Mouse (Mus musculus): ENCODE measurements at regions not wholly inside any gene's neighbourhood (a gene's known extent, or its start where the extent isn't known, plus 50 kb on each side); places are given as distances from the start of the nearest gene placed in this dataset.

DNA sequence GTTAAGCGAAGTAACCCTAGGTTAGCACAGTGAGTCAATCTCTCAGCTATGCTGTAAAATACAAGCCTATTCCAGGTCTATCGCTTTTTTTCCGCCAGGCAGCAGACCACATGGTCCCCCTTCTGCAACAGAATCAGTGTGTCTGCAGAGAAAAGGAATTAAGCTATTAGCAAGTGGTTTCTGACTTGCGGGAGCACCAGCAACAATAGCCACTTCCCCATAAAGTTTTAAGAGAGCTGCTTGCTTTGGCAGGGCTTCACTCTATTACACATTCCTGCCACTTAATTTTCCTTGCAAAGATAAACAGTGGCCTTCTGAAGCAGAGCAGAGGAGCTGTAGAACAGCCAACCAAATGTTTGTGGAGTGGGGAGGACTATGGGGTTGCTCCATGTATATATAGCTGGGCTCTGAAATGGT is 59.8 kb upstream of the Osmr start:
- Histone ChIP-seq H3K27ac (ENCODE audit: low read depth, low read length) (no peak overlapping the region), H3K27me3 (ENCODE audit: control insufficient read depth, insufficient read depth, low read length) (no peaks in the 10 kb centered on the region), H3K36me3 (ENCODE audit: control insufficient read depth, insufficient read depth, low read length) (no peaks in the 10 kb centered on the region), H3K9ac (replicated peaks; ENCODE audit: low read depth, low read length) (no peak overlapping the region), H3K4me2 (ENCODE audit: low read depth, low read length) (no peak overlapping the region), H3K4me3 (ENCODE audit: low read depth, low read length) (no peak overlapping the region), H3K9me3 (ENCODE audit: control insufficient read depth, low read length) (no peaks in the 10 kb centered on the region), H3K4me1 (ENCODE audit: control insufficient read depth, insufficient read depth, low read length) (no peaks in the 10 kb centered on the region)
- 52% methylated on average over 4 of the region's 4 CpGs for WGBS
- ATAC-seq (ENCODE audit: low read depth), result no peak

DNA sequence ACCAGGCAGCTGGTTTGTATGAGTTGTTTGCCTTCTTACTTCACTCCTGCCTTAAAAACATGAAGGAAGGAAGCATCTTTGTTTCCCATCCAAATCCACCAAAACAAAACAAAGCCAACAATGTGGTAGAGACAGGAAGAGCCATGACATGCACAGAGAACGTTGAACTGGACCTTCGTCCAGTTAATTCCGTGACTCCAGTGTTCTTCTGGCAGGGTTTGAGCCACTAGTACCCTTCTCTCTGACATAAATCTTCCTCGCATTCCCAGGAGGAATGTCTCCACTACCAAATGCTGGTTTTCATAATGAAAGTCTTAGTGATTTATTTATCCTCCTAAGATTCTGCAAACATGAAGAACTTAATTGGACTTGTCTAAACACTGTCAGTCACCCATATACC is 66.7 kb upstream of the Osmr start:
- no peaks in the 10 kb centered on the region for H3K36me3 ChIP-seq (ENCODE audit: control insufficient read depth, insufficient read depth, low read length)
- ATAC-seq (ENCODE audit: low read depth), result no peak
- H3K4me1 ChIP-seq (ENCODE audit: control insufficient read depth, insufficient read depth, low read length), result no peaks in the 10 kb centered on the region
- no peak overlapping the region for H3K27ac ChIP-seq (ENCODE audit: low read depth, low read length)
- no peaks in the 10 kb centered on the region for H3K9me3 ChIP-seq (ENCODE audit: control insufficient read depth, low read length)
- H3K9ac ChIP-seq (replicated peaks; ENCODE audit: low read depth, low read length), result no peak overlapping the region
- WGBS, result 76% methylated on average over 4 of the region's 4 CpGs
- no peak overlapping the region for H3K4me2 ChIP-seq (ENCODE audit: low read depth, low read length)
- H3K4me3 ChIP-seq (ENCODE audit: low read depth, low read length), result no peak overlapping the region
- H3K27me3 ChIP-seq (ENCODE audit: control insufficient read depth, insufficient read depth, low read length), result no peaks in the 10 kb centered on the region

DNA sequence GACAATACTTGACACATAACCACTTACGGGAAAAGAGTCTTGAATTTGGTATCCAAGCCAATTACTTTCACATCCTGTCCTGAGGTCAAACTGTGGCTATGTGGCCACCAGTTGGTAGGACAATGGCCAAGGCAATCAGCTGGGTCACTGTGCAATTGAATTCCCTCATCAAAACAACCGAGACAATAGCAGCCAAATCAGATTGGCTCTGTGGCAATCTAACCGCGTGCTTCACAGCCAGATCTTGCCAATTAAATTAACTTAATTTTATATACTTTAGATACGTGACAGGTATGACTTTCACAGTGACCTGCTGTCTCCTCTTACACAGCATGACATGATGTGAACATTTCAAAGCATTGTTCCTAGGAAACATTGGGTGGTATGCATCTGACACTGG is 74.5 kb upstream of the Osmr start:
- no peak for ATAC-seq (ENCODE audit: low read depth)
- WGBS, result 60% methylated on average over 5 of the region's 5 CpGs
- H3K9ac ChIP-seq (replicated peaks; ENCODE audit: low read depth, low read length), result no peak overlapping the region
- no peak overlapping the region for H3K27ac ChIP-seq (ENCODE audit: low read depth, low read length)
- H3K4me3 ChIP-seq (ENCODE audit: low read depth, low read length), result no peak overlapping the region
- H3K27me3 ChIP-seq (ENCODE audit: control insufficient read depth, insufficient read depth, low read length), result no peaks in the 10 kb centered on the region
- H3K36me3 ChIP-seq (ENCODE audit: control insufficient read depth, insufficient read depth, low read length), result no peaks in the 10 kb centered on the region
- no peak overlapping the region for H3K4me2 ChIP-seq (ENCODE audit: low read depth, low read length)
- no peaks in the 10 kb centered on the region for H3K9me3 ChIP-seq (ENCODE audit: control insufficient read depth, low read length)
- H3K4me1 ChIP-seq (ENCODE audit: control insufficient read depth, insufficient read depth, low read length), result no peaks in the 10 kb centered on the region

DNA sequence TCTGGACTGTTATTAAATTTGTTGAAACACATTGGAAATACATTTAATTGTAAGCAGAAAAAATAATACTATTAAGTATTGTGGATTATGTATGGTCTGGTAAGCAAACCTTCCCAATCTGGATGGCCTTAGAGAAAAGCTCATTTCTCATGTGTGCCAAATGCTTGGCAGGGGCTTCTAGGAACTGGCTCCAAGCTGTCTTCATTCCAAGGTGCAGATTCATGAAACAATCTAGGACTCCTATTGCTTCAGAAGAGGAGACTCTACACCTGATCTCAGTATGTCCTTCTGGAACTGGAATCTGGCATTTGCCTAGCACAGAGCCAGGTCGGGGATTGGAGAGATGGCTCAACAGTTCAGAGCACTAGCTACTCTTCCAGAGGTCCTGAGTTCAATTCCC is 74.9 kb upstream of the Osmr start:
- Histone ChIP-seq H3K9me3 (ENCODE audit: control insufficient read depth, low read length) (no peaks in the 10 kb centered on the region), H3K36me3 (ENCODE audit: control insufficient read depth, insufficient read depth, low read length) (no peaks in the 10 kb centered on the region), H3K27me3 (ENCODE audit: control insufficient read depth, insufficient read depth, low read length) (no peaks in the 10 kb centered on the region), H3K4me1 (ENCODE audit: control insufficient read depth, insufficient read depth, low read length) (no peaks in the 10 kb centered on the region), H3K9ac (replicated peaks; ENCODE audit: low read depth, low read length) (no peak overlapping the region), H3K4me3 (ENCODE audit: low read depth, low read length) (no peak overlapping the region), H3K4me2 (ENCODE audit: low read depth, low read length) (no peak overlapping the region), H3K27ac (ENCODE audit: low read depth, low read length) (no peak overlapping the region)
- ATAC-seq (ENCODE audit: low read depth), result no peak
- WGBS, result 89% methylated on average over 1 of the region's 1 CpGs

DNA sequence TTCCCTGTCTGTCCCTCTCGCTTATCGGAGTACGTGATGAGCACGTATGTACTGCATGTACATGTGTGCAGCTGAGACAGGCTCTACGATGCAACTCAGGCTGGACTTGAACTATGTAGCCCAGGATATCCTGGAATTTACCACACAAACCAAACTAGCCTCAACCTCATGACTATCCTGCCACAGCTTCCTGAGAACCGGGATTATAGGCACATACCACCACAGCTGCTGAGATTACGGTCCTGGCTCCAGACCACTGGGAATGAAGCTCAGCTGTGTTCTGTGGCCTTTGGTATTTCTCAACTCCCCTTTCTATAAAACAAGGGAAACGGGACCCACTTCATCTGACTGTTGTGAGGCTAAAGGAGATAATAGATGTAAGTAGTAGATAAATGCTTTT is 75.7 kb upstream of the Osmr start:
- H3K9me3 ChIP-seq (ENCODE audit: control insufficient read depth, low read length), result no peaks in the 10 kb centered on the region
- no peak overlapping the region for H3K4me3 ChIP-seq (ENCODE audit: low read depth, low read length)
- no peak overlapping the region for H3K9ac ChIP-seq (replicated peaks; ENCODE audit: low read depth, low read length)
- no peak overlapping the region for H3K27ac ChIP-seq (ENCODE audit: low read depth, low read length)
- no peak overlapping the region for H3K4me2 ChIP-seq (ENCODE audit: low read depth, low read length)
- no peaks in the 10 kb centered on the region for H3K36me3 ChIP-seq (ENCODE audit: control insufficient read depth, insufficient read depth, low read length)
- no peaks in the 10 kb centered on the region for H3K27me3 ChIP-seq (ENCODE audit: control insufficient read depth, insufficient read depth, low read length)
- H3K4me1 ChIP-seq (ENCODE audit: control insufficient read depth, insufficient read depth, low read length), result no peaks in the 10 kb centered on the region
- no peak for ATAC-seq (ENCODE audit: low read depth)
- WGBS, result 90% methylated on average over 8 of the region's 8 CpGs

DNA sequence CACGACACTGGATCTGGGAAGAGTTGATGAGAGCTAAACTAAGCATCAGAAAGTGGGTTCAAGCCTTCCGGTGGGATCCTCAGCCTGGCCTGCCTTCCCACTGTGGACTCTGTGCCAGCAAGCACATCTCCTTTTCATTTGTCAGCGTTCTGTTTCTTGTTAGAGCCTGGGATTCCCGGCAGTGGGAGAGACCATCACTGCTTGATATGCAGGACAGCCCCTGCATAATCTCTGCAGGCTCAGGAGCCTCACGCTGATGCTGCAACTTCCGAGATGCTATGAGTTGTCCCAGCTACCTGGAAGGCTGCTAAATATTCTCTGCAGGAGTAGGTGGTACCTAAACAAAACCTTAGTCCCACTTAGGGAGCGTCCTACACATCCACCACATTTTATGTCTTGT is 78.8 kb upstream of the Osmr start:
- Histone ChIP-seq H3K36me3 (ENCODE audit: control insufficient read depth, insufficient read depth, low read length) (no peaks in the 10 kb centered on the region), H3K27me3 (ENCODE audit: control insufficient read depth, insufficient read depth, low read length) (no peaks in the 10 kb centered on the region), H3K27ac (ENCODE audit: low read depth, low read length) (no peak overlapping the region), H3K4me3 (ENCODE audit: low read depth, low read length) (no peak overlapping the region), H3K9me3 (ENCODE audit: control insufficient read depth, low read length) (no peaks in the 10 kb centered on the region), H3K9ac (replicated peaks; ENCODE audit: low read depth, low read length) (no peak overlapping the region), H3K4me2 (ENCODE audit: low read depth, low read length) (no peak overlapping the region), H3K4me1 (ENCODE audit: control insufficient read depth, insufficient read depth, low read length) (no peaks in the 10 kb centered on the region)
- no peak for ATAC-seq (ENCODE audit: low read depth)
- 31% methylated on average over 7 of the region's 7 CpGs for WGBS

DNA sequence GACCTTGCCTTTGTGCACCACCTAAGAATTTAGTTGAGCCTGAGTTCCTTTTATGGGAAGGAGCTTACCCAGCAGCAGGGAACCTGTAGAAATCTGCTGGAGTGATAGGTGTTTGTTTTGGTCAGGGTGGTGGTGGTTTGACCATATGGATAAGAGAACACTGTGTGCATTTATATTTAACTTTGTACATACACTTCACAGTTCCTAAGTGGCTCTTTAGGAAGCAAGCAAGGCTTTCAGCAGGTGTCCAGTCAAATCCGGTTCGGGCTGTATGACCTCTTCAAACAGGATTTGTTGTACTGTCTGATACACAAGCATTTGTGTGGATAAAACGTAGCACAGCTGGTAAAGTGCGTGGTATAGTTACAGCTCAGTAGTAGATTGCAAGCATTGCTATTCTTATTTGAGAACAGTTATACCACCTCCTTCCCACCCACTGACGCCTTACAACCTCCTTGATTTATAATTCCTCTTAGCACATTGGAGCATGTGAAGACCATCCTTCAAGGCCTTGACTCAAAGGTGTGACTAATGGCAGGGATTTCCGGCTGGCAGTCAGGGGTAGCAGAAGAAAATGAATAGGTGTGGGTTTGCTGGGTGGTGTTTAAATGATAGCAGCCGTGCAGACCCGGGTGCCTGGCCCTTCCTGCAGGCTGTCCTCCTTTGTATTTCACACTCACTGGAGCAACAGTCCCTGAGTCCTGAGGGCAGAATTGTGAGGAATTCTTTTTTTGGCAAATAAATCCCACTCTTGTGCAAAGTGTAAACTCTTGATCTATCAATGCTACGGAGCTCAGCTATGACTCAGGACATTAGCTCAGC is 79.4 kb upstream of the Osmr start:
- Histone ChIP-seq H3K9ac (replicated peaks; ENCODE audit: low read depth, low read length) (no peak overlapping the region), H3K27me3 (ENCODE audit: control insufficient read depth, insufficient read depth, low read length) (no peaks in the 10 kb centered on the region), H3K9me3 (ENCODE audit: control insufficient read depth, low read length) (no peaks in the 10 kb centered on the region), H3K36me3 (ENCODE audit: control insufficient read depth, insufficient read depth, low read length) (no peaks in the 10 kb centered on the region), H3K4me1 (ENCODE audit: control insufficient read depth, insufficient read depth, low read length) (no peaks in the 10 kb centered on the region), H3K4me2 (ENCODE audit: low read depth, low read length) (no peak overlapping the region), H3K4me3 (ENCODE audit: low read depth, low read length) (no peak overlapping the region), H3K27ac (ENCODE audit: low read depth, low read length) (no peak overlapping the region)
- ATAC-seq (ENCODE audit: low read depth), result no peak
- 53% methylated on average over 9 of the region's 9 CpGs for WGBS

DNA sequence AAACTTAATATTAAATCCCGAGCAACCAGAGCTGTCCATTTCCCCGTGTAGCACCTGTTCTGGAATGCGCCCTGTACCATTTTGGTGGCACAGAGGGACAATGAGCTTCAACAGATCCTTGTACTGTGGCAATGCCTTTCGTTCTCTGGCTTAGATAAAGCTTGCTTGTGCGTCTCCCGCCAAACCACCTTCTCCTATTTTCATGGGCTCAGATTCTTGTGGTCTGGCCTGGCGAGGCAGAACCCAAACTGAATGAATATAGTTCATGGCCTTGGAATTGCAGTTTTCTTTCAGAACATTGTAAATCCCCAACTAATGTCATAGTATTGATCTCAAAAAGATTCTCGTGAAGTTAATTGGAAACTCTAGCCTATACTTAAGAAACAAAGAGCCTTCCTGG is 85.1 kb upstream of the Osmr start:
- Histone ChIP-seq H3K4me3 (ENCODE audit: low read depth, low read length) (no peak overlapping the region), H3K9me3 (ENCODE audit: control insufficient read depth, low read length) (no peaks in the 10 kb centered on the region), H3K9ac (replicated peaks; ENCODE audit: low read depth, low read length) (no peak overlapping the region), H3K36me3 (ENCODE audit: control insufficient read depth, insufficient read depth, low read length) (no peaks in the 10 kb centered on the region), H3K4me2 (ENCODE audit: low read depth, low read length) (no peak overlapping the region), H3K27ac (ENCODE audit: low read depth, low read length) (no peak overlapping the region), H3K4me1 (ENCODE audit: control insufficient read depth, insufficient read depth, low read length) (no peaks in the 10 kb centered on the region), H3K27me3 (ENCODE audit: control insufficient read depth, insufficient read depth, low read length) (no peaks in the 10 kb centered on the region)
- 89% methylated on average over 8 of the region's 8 CpGs for WGBS
- ATAC-seq (ENCODE audit: low read depth), result no peak

DNA sequence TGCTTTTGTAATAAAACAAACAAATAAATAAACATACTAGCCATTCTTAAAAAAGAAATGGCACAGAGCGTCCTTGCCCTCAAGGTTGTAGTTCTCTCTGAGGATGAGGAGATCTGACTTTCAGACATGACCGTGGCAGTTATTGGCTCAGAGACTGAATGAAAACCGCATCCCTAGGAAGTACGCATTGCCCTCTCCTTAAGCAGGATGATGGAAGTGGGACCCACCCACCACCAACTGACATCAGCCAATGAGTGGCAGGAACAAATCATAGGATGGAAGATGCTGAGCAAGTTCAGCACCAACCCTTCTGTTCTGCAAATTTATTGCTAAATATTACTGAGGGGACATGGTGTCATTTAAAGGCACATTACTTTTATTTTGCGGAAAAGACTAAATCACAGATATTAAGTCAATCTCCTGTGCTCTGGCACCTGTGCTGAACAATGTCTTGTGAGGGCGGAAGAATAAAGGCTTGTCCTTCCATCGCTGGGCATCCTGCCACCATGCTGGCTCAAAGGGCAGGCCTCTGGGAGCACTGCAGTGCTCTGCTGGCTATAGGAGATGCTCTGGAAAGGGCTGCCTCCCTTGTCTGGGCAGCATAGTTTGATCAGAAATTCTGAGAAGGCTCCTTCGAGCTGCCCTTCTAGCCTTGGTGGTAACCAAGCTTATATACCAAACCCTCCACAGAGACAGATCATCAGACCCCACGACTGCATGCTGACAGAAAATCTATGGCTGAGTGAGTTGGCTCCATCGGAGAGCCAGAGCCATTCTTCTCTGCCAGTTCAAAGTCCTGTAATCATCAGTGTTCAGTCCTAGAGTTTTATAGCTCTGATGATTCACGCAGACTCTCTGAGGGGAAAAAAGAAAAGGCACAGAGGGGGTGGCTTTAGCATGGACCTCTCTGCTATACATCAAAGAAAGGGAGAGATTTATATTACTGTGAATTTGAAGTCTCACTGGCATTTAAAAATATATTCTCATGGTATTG is 86.3 kb upstream of the Osmr start:
- no peaks in the 10 kb centered on the region for H3K9me3 ChIP-seq (ENCODE audit: control insufficient read depth, low read length)
- H3K4me2 ChIP-seq (ENCODE audit: low read depth, low read length), result no peak overlapping the region
- 52% methylated on average over 11 of the region's 11 CpGs for WGBS
- no peaks in the 10 kb centered on the region for H3K27me3 ChIP-seq (ENCODE audit: control insufficient read depth, insufficient read depth, low read length)
- H3K4me1 ChIP-seq (ENCODE audit: control insufficient read depth, insufficient read depth, low read length), result no peaks in the 10 kb centered on the region
- peak; percentile 61 for ATAC-seq (ENCODE audit: low read depth)
- no peak overlapping the region for H3K9ac ChIP-seq (replicated peaks; ENCODE audit: low read depth, low read length)
- no peak overlapping the region for H3K4me3 ChIP-seq (ENCODE audit: low read depth, low read length)
- no peaks in the 10 kb centered on the region for H3K36me3 ChIP-seq (ENCODE audit: control insufficient read depth, insufficient read depth, low read length)
- H3K27ac ChIP-seq (ENCODE audit: low read depth, low read length), result no peak overlapping the region
